Mouse (Mus musculus): ENCODE results near the gene Cdadc1. TPM values are rescaled to one million over a fixed set of nuclear protein-coding genes. Genes with fewer than 3 reads are reported as not detected.

The Cdadc1 gene
- polyA plus RNA-seq, 1 experiment from 2014 or later: 36.0 TPM

DNA sequence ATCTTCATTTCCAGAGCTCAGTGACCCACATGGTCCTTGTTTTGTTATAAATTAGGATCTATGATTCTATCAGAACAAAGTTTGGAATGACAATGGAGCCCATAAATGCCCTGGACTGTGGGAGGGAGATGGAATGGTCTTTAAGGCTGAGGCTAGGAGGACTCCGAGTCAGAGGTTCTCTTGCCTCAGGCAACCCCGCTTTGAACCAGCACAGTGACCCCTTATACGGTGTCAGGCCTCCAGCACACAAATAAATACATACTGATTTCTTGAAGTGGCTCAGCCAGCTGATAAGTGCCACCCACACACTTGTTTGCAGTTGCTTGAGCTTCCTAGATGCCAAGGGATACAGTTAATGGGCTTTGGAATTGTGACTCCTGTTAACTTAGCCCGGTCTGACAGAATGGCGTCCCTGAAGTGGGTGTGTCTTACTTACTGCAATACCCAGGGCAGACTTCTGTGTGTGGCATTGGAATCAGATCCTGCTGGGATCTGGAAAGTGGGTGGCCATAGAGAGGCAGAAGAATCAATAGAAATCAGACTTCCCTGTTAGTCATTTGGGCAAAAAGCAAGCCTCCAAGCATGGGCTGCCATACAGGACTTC lies 35.6 kb upstream of the Cdadc1 start:
- no peaks in the 10 kb centered on the region for H3K9me3 ChIP-seq (replicated peaks; ENCODE audit: control insufficient read depth, low read length)
- no peaks in the 10 kb centered on the region for H3K27me3 ChIP-seq (ENCODE audit: control insufficient read depth, insufficient read depth, low read length)
- no peaks in the 10 kb centered on the region for H3K36me3 ChIP-seq (ENCODE audit: control insufficient read depth, insufficient read depth)
- no peak overlapping the region for H3K4me3 ChIP-seq (ENCODE audit: low read length)
- no peak overlapping the region for H3K9ac ChIP-seq (ENCODE audit: low read length)
- ATAC-seq (replicated peaks; ENCODE audit: extremely low read depth, insufficient read depth, low FRiP score): no peak
- no peak overlapping the region for H3K27ac ChIP-seq (ENCODE audit: low read length)
- no peak overlapping the region for H3K4me2 ChIP-seq (ENCODE audit: low read depth, low read length)
- WGBS: 68% methylated on average over 5 of the region's 5 CpGs
- no peaks in the 10 kb centered on the region for H3K4me1 ChIP-seq (ENCODE audit: control insufficient read depth, insufficient read depth, low read length)

DNA sequence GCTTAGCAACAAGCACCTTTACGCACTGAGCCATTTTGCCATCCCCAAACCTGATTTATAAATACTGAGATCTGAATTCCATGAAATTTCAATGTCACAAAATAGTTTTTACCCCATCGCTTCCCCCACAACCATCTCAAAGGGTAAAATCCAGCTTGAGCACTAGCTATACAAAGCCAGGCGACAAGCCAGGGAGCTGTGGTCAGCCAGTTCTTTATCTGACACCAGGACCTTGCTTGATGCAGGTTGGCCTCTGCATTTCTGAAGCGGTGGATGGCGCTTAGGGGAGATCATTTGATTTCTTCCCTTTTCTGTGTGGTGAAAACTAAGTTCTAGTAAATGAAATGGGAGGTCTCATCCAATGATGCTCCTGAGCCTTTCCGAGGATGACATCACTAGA lies 34.3 kb upstream of the Cdadc1 start:
- Histone ChIP-seq H3K36me3 (ENCODE audit: control insufficient read depth, insufficient read depth) (no peaks in the 10 kb centered on the region), H3K4me3 (ENCODE audit: low read length) (no peak overlapping the region), H3K9me3 (replicated peaks; ENCODE audit: control insufficient read depth, low read length) (no peaks in the 10 kb centered on the region), H3K4me1 (ENCODE audit: control insufficient read depth, insufficient read depth, low read length) (0 out of 2 replicates have a peak, but pooled peaks cover 2% of the 10 kb centered on the region), H3K4me2 (ENCODE audit: low read depth, low read length) (no peak overlapping the region), H3K27ac (ENCODE audit: low read length) (no peak overlapping the region), H3K9ac (ENCODE audit: low read length) (no peak overlapping the region), H3K27me3 (ENCODE audit: control insufficient read depth, insufficient read depth, low read length) (peaks cover 4% of the 10 kb centered on the region; the same call in 1 of the 2 replicates)
- WGBS: 81% methylated on average over 6 of the region's 6 CpGs
- ATAC-seq (replicated peaks; ENCODE audit: extremely low read depth, insufficient read depth, low FRiP score): no peak

DNA sequence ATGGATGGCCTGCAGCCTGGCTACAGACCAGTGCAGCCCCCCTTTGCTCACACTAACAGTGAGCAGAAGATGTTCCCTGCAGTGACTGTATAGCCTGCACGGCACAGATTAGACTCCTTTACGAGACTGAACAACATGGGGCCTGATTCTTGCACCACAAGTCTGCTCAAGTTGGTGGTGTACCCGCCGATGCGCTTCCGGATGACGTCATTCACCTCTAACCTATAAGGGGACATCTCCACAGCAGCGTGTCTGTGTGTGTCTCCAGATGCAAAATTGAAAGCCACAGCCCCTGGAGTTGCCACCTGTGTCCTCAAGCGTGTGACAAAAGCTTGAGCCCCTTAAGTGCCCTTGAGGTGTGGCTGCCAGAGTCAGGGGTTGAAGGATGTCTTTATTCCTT lies 32.3 kb upstream of the Cdadc1 start:
- no peak overlapping the region for H3K27ac ChIP-seq (ENCODE audit: low read length)
- H3K9ac ChIP-seq (ENCODE audit: low read length): no peak overlapping the region
- H3K4me2 ChIP-seq (ENCODE audit: low read depth, low read length): no peak overlapping the region
- H3K9me3 ChIP-seq (replicated peaks; ENCODE audit: control insufficient read depth, low read length): no peaks in the 10 kb centered on the region
- no peak overlapping the region for H3K4me3 ChIP-seq (ENCODE audit: low read length)
- H3K27me3 ChIP-seq (ENCODE audit: control insufficient read depth, insufficient read depth, low read length): peaks cover 12% of the 10 kb centered on the region
- H3K4me1 ChIP-seq (ENCODE audit: control insufficient read depth, insufficient read depth, low read length): peaks cover 8% of the 10 kb centered on the region; the same call in 1 of the 2 replicates
- no peaks in the 10 kb centered on the region for H3K36me3 ChIP-seq (ENCODE audit: control insufficient read depth, insufficient read depth)
- 90% methylated on average over 9 of the region's 9 CpGs for WGBS
- ATAC-seq (replicated peaks; ENCODE audit: extremely low read depth, insufficient read depth, low FRiP score): no peak

DNA sequence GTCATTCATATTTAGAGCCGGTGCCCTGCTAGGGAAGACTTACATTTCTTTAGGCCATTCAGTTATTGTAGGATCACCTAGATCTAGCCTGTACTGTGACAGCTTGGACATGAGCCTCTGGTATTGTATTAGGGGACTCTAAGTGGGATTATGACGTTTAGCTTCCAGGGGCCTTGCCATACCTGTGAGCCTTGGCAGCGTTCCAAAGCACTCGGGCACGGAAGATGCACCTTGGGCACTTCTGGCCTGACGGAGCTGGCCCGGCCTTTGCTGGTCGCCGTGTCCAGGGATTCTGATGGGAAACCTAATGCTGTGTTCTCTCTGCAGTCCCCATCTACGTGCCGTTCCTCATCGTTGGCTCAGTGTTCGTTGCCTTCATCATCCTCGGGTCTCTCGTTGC lies 31.5 kb upstream of the Cdadc1 start:
- H3K27ac ChIP-seq (ENCODE audit: low read length): no peak overlapping the region
- H3K27me3 ChIP-seq (ENCODE audit: control insufficient read depth, insufficient read depth, low read length): peaks cover 12% of the 10 kb centered on the region
- H3K9me3 ChIP-seq (replicated peaks; ENCODE audit: control insufficient read depth, low read length): no peaks in the 10 kb centered on the region
- WGBS: 87% methylated on average over 15 of the region's 15 CpGs
- no peaks in the 10 kb centered on the region for H3K36me3 ChIP-seq (ENCODE audit: control insufficient read depth, insufficient read depth)
- no peak overlapping the region for H3K4me2 ChIP-seq (ENCODE audit: low read depth, low read length)
- H3K4me1 ChIP-seq (ENCODE audit: control insufficient read depth, insufficient read depth, low read length): peaks cover 11% of the 10 kb centered on the region
- no peak for ATAC-seq (replicated peaks; ENCODE audit: extremely low read depth, insufficient read depth, low FRiP score)
- no peak overlapping the region for H3K9ac ChIP-seq (ENCODE audit: low read length)
- no peak overlapping the region for H3K4me3 ChIP-seq (ENCODE audit: low read length)

DNA sequence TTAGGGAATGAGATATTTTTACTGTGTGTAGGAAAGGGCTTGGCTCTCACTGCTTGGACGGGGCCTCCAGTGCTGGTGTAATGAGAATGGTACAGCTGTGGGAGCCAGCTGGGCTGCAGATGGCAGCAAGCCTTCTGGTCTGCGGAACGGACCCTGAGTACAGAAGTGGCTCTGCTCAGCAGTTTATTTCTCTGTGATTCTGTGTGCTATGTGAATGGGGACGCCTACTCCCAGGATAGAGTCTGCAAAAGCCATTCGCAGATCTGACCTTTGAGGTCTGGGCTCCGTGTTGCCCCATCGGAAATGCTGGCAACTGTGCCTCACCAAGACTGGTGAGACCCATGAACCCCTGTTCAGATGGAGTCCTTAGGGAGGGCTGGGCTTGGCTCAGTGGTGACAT lies 30.1 kb upstream of the Cdadc1 start:
- Histone ChIP-seq H3K36me3 (ENCODE audit: control insufficient read depth, insufficient read depth) (no peaks in the 10 kb centered on the region), H3K4me1 (ENCODE audit: control insufficient read depth, insufficient read depth, low read length) (peaks cover 11% of the 10 kb centered on the region), H3K4me2 (ENCODE audit: low read depth, low read length) (peak overlapping the region; percentile 87), H3K27ac (ENCODE audit: low read length) (peak overlapping the region; percentile 27; the same call in 1 of the 2 replicates), H3K4me3 (ENCODE audit: low read length) (peak overlapping the region; percentile 66), H3K9me3 (replicated peaks; ENCODE audit: control insufficient read depth, low read length) (no peaks in the 10 kb centered on the region), H3K9ac (ENCODE audit: low read length) (peak overlapping the region; percentile 4; the same call in 1 of the 2 replicates), H3K27me3 (ENCODE audit: control insufficient read depth, insufficient read depth, low read length) (peaks cover 17% of the 10 kb centered on the region)
- 55% methylated on average over 7 of the region's 7 CpGs for WGBS
- no peak for ATAC-seq (replicated peaks; ENCODE audit: extremely low read depth, insufficient read depth, low FRiP score)

DNA sequence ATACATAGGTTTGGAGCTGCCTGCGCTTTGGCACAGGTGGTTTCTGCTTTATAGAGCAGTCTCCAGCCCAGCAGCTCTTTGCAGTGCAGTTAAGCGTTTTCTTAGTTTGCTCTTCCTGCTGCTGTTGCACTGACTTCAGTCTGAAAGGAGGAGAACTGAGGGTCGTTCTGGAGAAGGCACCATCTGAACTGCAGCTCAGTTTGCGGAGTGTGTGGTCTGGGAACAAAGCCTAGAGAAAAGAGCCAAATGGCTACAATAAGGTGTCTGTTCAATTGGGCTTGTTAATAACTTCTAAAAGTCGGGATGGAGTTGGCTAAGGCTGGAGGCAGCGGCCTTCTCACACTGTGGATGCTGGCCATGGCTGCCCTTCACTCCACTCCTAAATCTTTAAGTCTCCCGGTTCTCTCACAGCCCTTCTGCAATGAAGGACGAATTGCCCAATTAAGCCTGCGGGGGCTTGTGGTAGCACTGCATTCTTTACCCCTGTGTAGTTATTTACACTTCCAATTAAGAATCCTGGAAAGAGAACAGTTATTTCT lies 29.5 kb upstream of the Cdadc1 start:
- Histone ChIP-seq H3K27ac (ENCODE audit: low read length) (peak overlapping the region; percentile 51), H3K4me3 (ENCODE audit: low read length) (peak overlapping the region; percentile 66), H3K4me1 (ENCODE audit: control insufficient read depth, insufficient read depth, low read length) (peaks cover 11% of the 10 kb centered on the region), H3K9ac (ENCODE audit: low read length) (peak overlapping the region; percentile 69), H3K27me3 (ENCODE audit: control insufficient read depth, insufficient read depth, low read length) (peaks cover 17% of the 10 kb centered on the region), H3K4me2 (ENCODE audit: low read depth, low read length) (peak overlapping the region; percentile 87), H3K36me3 (ENCODE audit: control insufficient read depth, insufficient read depth) (no peaks in the 10 kb centered on the region), H3K9me3 (replicated peaks; ENCODE audit: control insufficient read depth, low read length) (no peaks in the 10 kb centered on the region)
- 51% methylated on average over 9 of the region's 9 CpGs for WGBS
- ATAC-seq (replicated peaks; ENCODE audit: extremely low read depth, insufficient read depth, low FRiP score): no peak

DNA sequence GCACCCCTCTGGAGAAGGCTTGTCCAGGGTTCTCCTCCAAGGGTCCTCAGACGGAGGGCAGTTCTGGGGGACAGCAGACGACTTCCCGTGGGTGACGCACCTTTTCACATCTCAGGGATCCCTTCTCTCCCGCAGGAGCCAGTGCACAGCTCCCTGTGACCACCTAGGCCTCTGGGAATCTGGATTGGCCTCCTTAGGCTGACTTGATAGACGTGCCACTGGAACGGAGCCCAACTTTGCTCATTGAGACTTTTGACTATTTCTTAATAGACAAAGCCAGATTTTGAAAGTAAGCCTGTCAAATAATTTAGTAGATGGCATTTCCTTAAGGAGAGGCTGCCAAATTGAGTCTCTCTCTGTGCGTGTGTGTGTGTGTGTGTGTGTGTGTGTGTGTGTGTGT lies 29.0 kb upstream of the Cdadc1 start:
- 43% methylated on average over 8 of the region's 8 CpGs for WGBS
- H3K27me3 ChIP-seq (ENCODE audit: control insufficient read depth, insufficient read depth, low read length): peaks cover 17% of the 10 kb centered on the region
- H3K9ac ChIP-seq (ENCODE audit: low read length): peak overlapping the region; percentile 69
- no peaks in the 10 kb centered on the region for H3K9me3 ChIP-seq (replicated peaks; ENCODE audit: control insufficient read depth, low read length)
- H3K27ac ChIP-seq (ENCODE audit: low read length): peak overlapping the region; percentile 42
- peaks cover 11% of the 10 kb centered on the region for H3K4me1 ChIP-seq (ENCODE audit: control insufficient read depth, insufficient read depth, low read length)
- no peaks in the 10 kb centered on the region for H3K36me3 ChIP-seq (ENCODE audit: control insufficient read depth, insufficient read depth)
- peak overlapping the region; percentile 87 for H3K4me2 ChIP-seq (ENCODE audit: low read depth, low read length)
- no peak for ATAC-seq (replicated peaks; ENCODE audit: extremely low read depth, insufficient read depth, low FRiP score)
- H3K4me3 ChIP-seq (ENCODE audit: low read length): peak overlapping the region; percentile 66

DNA sequence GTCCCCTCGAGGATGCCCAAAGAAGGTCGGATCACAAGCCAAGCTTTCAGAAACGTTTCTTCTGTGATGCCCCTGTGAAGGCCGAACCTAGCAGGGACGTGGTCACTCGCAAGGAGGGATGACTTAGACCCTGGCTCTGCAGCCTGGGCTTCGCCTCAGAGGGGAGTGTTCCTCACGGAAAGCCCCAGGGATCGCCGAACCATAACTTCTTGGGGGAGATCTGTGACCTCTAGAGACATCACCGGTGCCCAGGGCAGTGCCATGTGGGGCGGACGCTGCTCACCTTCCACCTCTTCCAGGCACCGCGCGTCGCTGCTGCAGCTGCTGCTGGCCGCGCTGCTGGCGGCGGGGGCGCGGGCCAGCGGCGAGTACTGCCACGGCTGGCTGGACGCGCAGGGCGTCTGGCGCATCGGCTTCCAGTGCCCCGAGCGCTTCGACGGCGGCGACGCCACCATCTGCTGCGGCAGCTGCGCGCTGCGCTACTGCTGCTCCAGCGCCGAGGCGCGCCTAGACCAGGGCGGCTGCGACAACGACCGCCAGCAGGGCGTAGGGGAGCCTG lies 28.1 kb upstream of the Cdadc1 start:
- peak overlapping the region; percentile 69 for H3K9ac ChIP-seq (ENCODE audit: low read length)
- peaks cover 11% of the 10 kb centered on the region for H3K4me1 ChIP-seq (ENCODE audit: control insufficient read depth, insufficient read depth, low read length)
- H3K36me3 ChIP-seq (ENCODE audit: control insufficient read depth, insufficient read depth): no peaks in the 10 kb centered on the region
- no peaks in the 10 kb centered on the region for H3K9me3 ChIP-seq (replicated peaks; ENCODE audit: control insufficient read depth, low read length)
- peak; percentile 52 for ATAC-seq (replicated peaks; ENCODE audit: extremely low read depth, insufficient read depth, low FRiP score)
- peak overlapping the region; percentile 74 for H3K27ac ChIP-seq (ENCODE audit: low read length)
- peak overlapping the region; percentile 87 for H3K4me2 ChIP-seq (ENCODE audit: low read depth, low read length)
- peak overlapping the region; percentile 66 for H3K4me3 ChIP-seq (ENCODE audit: low read length)
- WGBS: under 1% methylated on average over 51 of the region's 51 CpGs
- H3K27me3 ChIP-seq (ENCODE audit: control insufficient read depth, insufficient read depth, low read length): peaks cover 17% of the 10 kb centered on the region

DNA sequence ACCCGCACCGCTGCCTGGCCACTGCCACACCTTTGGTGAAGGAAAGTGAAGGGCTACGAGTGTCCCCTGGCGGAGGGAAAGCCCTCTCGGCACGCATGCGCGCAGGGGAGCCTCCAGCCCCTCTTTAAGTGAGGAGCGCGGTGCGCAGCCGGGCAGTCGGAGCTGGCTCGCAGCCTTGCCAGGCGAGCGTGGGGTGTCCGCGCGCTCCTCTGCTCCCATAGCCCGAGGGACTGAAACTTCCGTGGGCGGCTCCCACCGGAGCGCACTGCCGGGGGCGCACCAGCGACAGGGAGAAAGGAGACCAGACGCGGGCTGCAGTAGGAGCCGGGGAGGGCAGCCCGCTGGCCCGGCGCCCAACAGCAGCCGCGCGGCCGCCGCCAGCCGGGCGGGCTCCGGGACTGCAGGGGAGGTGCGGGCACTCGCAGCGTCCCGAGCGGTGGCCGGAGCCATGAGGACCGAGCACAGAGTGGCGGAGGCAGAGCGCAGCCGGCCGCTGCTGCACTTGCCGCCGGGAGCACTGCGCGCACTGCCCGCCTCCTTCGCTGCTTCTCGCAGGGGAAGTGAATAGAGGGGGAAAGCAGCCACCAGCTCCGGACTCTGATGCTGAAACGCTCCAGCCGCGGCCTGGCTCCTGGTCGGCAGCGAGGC lies 27.5 kb upstream of the Cdadc1 start, which contains the start of gene Shisa2:
Shisa2 (plus strand) TSS at position 151 of the 648 bp plus-strand sequence.
- Histone ChIP-seq H3K9me3 (replicated peaks; ENCODE audit: control insufficient read depth, low read length) (no peaks in the 10 kb centered on the region), H3K9ac (ENCODE audit: low read length) (peak within 1 kb of the TSS; percentile 69), H3K27ac (ENCODE audit: low read length) (peak within 1 kb of the TSS; percentile 74), H3K4me3 (ENCODE audit: low read length) (peak within 1 kb of the TSS; percentile 66), H3K4me1 (ENCODE audit: control insufficient read depth, insufficient read depth, low read length) (peaks cover 11% of the 10 kb centered on the region), H3K36me3 (ENCODE audit: control insufficient read depth, insufficient read depth) (no peaks in the 10 kb centered on the region), H3K27me3 (ENCODE audit: control insufficient read depth, insufficient read depth, low read length) (peaks cover 17% of the 10 kb centered on the region), H3K4me2 (ENCODE audit: low read depth, low read length) (peak within 1 kb of the TSS; percentile 87)
- ATAC-seq (replicated peaks; ENCODE audit: extremely low read depth, insufficient read depth, low FRiP score): peak; percentile 89
- under 1% methylated on average over 65 of the region's 65 CpGs for WGBS
